Mouse (Mus musculus): ENCODE results near the gene Casp9.

DNA sequence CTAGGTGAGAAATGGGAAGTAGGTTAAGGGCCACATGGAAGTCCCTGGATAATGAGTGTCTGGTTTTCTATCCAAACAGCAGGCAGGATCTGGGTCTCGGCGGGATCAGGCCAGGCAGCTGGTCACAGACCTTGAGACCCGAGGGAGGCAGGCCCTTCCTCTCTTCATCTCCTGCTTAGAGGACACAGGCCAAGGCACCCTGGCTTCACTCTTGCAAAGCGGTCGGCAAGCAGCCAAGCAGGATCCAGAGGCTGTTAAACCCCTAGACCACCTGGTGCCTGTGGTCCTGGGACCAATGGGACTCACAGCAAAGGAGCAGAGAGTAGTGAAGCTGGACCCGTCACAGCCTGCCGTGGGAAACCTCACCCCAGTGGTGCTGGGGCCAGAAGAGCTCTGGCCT is 2.9 kb downstream of the Casp9 start:
- no peak for TF ChIP-seq CTCF (IDR thresholded peaks at IDR 0.05; ENCODE audit: borderline replicate concordance, extremely low read depth, insufficient read depth, insufficient read length)
- TF ChIP-seq POLR2A (IDR thresholded peaks at IDR 0.05; ENCODE audit: borderline replicate concordance, extremely low read depth, insufficient read depth, insufficient read length, poor library complexity, severe bottlenecking): no peak

Data from brain, embryonic 14.5 days (tissue).